Mouse (Mus musculus): ENCODE data around the gene Rpl22.

DNA sequence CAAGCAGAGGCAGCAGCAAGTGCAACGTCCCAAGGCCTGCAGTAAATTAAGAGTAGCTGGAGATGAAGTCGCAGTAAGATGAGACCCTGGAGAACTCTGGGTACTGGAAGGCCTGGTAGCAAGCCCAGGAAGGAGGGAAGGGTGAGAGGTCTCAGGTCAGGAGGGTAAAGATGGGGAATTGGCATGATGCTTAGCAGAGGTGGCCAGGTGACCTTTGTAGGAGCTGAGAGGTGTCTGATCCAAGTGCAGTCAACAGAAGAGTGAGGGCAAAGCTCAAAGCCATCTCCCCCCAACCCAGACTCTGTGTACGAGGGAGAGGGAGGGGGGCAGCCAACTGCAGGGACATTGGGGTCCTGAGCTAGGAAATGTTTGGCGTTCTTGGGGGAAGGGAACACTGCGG lies 4.1 kb upstream of the Rpl22 start:
- TF ChIP-seq POLR2A (IDR thresholded peaks at IDR 0.05; ENCODE audit: control insufficient read depth in 1 of 2, insufficient read depth in 1 of 2, low read depth in 1 of 2, low read length in 2 of 2, poor library complexity in 1 of 2) (no peak), RAD21 (IDR thresholded peaks at IDR 0.05; ENCODE audit: low read depth, low read length) (no peak), TBP (IDR thresholded peaks at IDR 0.05; ENCODE audit: low read depth, low read length) (no peak), CTCF (IDR thresholded peaks at IDR 0.05 in 2 of 3, conservative IDR thresholded peaks at IDR 0.05 in 1 of 3; ENCODE audit: control insufficient read depth in 1 of 3, insufficient read depth in 1 of 3, low read depth in 2 of 3, low read length in 3 of 3, poor library complexity in 1 of 3, severe bottlenecking in 1 of 3) (no peak), KAT2A (conservative IDR thresholded peaks at IDR 0.05; ENCODE audit: low read depth, low read length) (no peak), CHD2 (IDR thresholded peaks at IDR 0.05; ENCODE audit: low read length) (no peak), ZC3H11A (IDR thresholded peaks at IDR 0.05; ENCODE audit: low read depth, low read length) (no peak), MAX (IDR thresholded peaks at IDR 0.05; ENCODE audit: low read length) (no peak), JUND (IDR thresholded peaks at IDR 0.05; ENCODE audit: low read depth, low read length) (no peak), TCF12 (IDR thresholded peaks at IDR 0.05; ENCODE audit: low read depth, low read length) (no peak), POLR2AphosphoS2 (IDR thresholded peaks at IDR 0.05; ENCODE audit: low read length) (no peak), MYB (IDR thresholded peaks at IDR 0.05; ENCODE audit: low read depth, low read length) (no peak)

All from MEL (cell line).